8 mouse cellular contexts compared by ENCODE assay signal in genomic region chr5:149321909-149322841, GRCm38 (mm10). TPM values are rescaled to one million over a fixed set of nuclear protein-coding genes. Genes with fewer than 3 reads are reported as not detected.
DNase-seq lines count a peak whose midpoint lies in the region; ATAC-seq and TF ChIP-seq lines count a peak whose summit lies in the region.

No protein-coding gene starts in this region.

- peak; percentile 34; the same call in 1 of the 2 replicates for TF ChIP-seq CTCF in lung, postnatal 0 days (IDR thresholded peaks at IDR 0.05)

- no peak overlapping the region for H3K4me3 ChIP-seq in lung, postnatal 0 days (ENCODE audit: low read depth, low read length)
- no peak overlapping the region for H3K4me3 ChIP-seq in hindbrain, embryonic 15.5 days
- no peak overlapping the region for H3K4me3 ChIP-seq in liver, embryonic 12.5 days

- peak; percentile 27 for ATAC-seq in lung, postnatal 0 days
- peak; percentile 31; the same call in 1 of the 2 replicates for ATAC-seq in hindbrain, embryonic 15.5 days (ENCODE audit: low FRiP score, low read depth)
- ATAC-seq in liver, embryonic 12.5 days, result peak; percentile 28; the same call in 1 of the 2 replicates

- WGBS in lung, postnatal 0 days, result 28% methylated on average over 15 of the region's 15 CpGs
- WGBS in hindbrain, embryonic 15.5 days, result 30% methylated on average over 15 of the region's 15 CpGs
- WGBS in liver, embryonic 12.5 days (ENCODE audit: insufficient replicate concordance), result 51% methylated on average over 15 of the region's 15 CpGs

- no peak for DNase-seq in lung, postnatal 0 days (ENCODE audit: low spot score)
- no peak for DNase-seq in lung, postnatal 25 days (ENCODE audit: low spot score)
- DNase-seq in cerebellum, adult 9-10 months, result no peak
- DNase-seq in thymus, adult 18-20 months, result no peak
- DNase-seq in frontal cortex, postnatal 25 days (ENCODE audit: low spot score in 2 of 2), result no peak
- no peak for DNase-seq in cerebellum, postnatal 25 days

- peaks cover 9% of the 10 kb centered on the region for H3K4me1 ChIP-seq in lung, postnatal 0 days (ENCODE audit: insufficient read depth, low read depth, low read length)
- H3K4me1 ChIP-seq in hindbrain, embryonic 15.5 days (replicated peaks), result peaks cover 39% of the 10 kb centered on the region
- H3K4me1 ChIP-seq in liver, embryonic 12.5 days, result peaks cover 13% of the 10 kb centered on the region

- TF ChIP-seq EP300 in lung, postnatal 0 days (IDR thresholded peaks at IDR 0.05), result no peak

- H3K27me3 ChIP-seq in lung, postnatal 0 days (replicated peaks; ENCODE audit: insufficient read depth, low read length), result no peaks in the 10 kb centered on the region
- no peaks in the 10 kb centered on the region for H3K27me3 ChIP-seq in hindbrain, embryonic 15.5 days
- peaks cover 46% of the 10 kb centered on the region for H3K27me3 ChIP-seq in liver, embryonic 12.5 days (replicated peaks)

- no peak overlapping the region for H3K4me2 ChIP-seq in lung, postnatal 0 days (replicated peaks; ENCODE audit: low read depth, low read length)
- H3K4me2 ChIP-seq in hindbrain, embryonic 15.5 days, result no peak overlapping the region
- peak overlapping the region; percentile 17; the same call in 1 of the 2 replicates for H3K4me2 ChIP-seq in liver, embryonic 12.5 days

- H3K9me3 ChIP-seq in lung, postnatal 0 days (ENCODE audit: low read length), result no peaks in the 10 kb centered on the region
- H3K9me3 ChIP-seq in hindbrain, embryonic 15.5 days, result no peaks in the 10 kb centered on the region
- H3K9me3 ChIP-seq in liver, embryonic 12.5 days (replicated peaks), result no peaks in the 10 kb centered on the region

- no peak overlapping the region for H3K27ac ChIP-seq in lung, postnatal 0 days (ENCODE audit: low read length)
- H3K27ac ChIP-seq in hindbrain, embryonic 15.5 days (replicated peaks), result peak overlapping the region; percentile 27; the same call in 1 of the 2 replicates
- no peak overlapping the region for H3K27ac ChIP-seq in liver, embryonic 12.5 days

- H3K9ac ChIP-seq in lung, postnatal 0 days (replicated peaks; ENCODE audit: low read depth), result no peak overlapping the region
- no peak overlapping the region for H3K9ac ChIP-seq in hindbrain, embryonic 15.5 days
- no peak overlapping the region for H3K9ac ChIP-seq in liver, embryonic 12.5 days

- H3K36me3 ChIP-seq in lung, postnatal 0 days (ENCODE audit: insufficient read depth, low read length), result no peaks in the 10 kb centered on the region
- no peaks in the 10 kb centered on the region for H3K36me3 ChIP-seq in hindbrain, embryonic 15.5 days
- H3K36me3 ChIP-seq in liver, embryonic 12.5 days, result no peaks in the 10 kb centered on the region

RNA-seq across cellular contexts. Expression of gene Alox5ap, which starts 57.6 kb away (rescaled TPM):
- polyA plus RNA-seq in lung, postnatal 0 days (2015; fragmentation: Nextera tagmentation; extraction: Ambion mirVana), result 59.6 and 76.9 TPM in 2 replicates
- 12.2 and 12.5 TPM in 2 replicates for polyA plus RNA-seq in hindbrain, embryonic 15.5 days (2015; fragmentation: Nextera tagmentation; extraction: Ambion mirVana)
- 17.9 and 18.6 TPM in 2 replicates for polyA plus RNA-seq in liver, embryonic 12.5 days (2016; fragmentation: Nextera tagmentation; extraction: Ambion mirVana)
